Mouse (Mus musculus): Measurements from ENCODE around the gene Calcoco1.
A peak's percentile ranks its signal among the peaks of the same experiment; 100 is the strongest.
"Not testable (repeated sequence)": the region's sequence is repeated elsewhere in the genome, so short reads cannot be mapped to it uniquely, and the experiment has no call there.

Gene Calcoco1

DNA sequence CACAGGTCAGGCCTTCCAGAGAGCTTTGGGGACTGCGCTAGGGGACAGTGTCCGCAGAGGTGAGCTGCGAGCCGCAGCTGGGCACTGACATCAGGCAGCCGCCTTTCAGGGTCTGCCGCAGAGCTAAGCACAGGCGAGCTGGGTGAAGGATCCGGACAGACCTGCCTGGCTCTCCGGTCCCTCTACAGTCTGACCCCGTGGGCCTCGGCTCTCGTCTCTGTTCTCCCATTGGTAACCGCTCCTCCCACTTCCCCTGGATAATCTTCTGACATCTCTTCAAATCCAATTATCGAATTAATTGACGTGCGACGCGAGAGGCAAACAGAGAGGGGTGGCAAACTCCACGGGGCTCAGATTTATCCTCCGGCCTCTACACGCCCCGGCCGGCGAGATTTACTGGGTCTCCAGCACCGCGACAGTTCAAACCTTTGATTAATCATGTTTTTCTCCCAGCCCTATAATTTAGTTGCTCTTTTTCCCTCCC is 29.6 kb downstream of the Calcoco1 start:
- DNase-seq (ENCODE audit: inconsistent ontology term) = peak; percentile 42

DNA sequence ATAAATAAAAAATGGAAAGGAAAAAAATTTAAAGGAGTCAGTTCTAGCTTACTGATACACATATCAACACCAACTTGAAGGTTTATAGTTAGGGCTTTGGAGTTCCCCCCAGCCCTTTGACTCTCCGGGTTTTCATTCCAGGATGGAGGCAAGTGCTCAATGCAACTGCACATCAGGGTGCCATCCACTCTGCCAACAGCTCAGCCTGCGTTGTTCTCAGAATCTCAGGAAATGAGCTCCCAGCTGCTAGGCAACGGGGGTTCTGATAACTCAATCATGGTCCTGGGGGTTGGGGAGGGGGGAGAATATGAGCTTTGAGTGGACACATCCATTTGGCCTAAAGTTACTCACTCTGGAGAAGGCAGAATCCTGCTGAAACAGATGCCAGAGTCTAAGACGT is 36.2 kb downstream of the Calcoco1 start:
- DNase-seq (ENCODE audit: inconsistent ontology term) = peak; percentile 25

DNA sequence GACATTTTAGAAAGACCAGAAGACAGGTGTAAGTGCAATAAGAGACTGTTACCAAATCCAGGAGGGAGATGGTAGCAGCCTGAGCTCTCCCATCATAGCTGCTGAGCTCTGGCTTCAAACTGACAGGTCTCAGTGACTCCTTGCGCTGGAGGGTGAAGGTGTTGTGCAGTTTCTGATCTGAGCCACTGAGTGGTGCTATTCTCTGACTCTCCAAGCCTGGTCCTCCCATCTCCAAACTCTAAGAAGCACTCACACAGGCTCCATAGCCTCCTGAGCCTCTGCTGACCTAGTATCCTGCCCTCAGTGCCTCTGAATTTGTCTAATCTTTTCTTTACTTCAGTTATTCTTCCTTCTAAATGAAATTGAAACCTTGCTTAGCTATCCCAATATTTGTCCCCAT is 38.3 kb downstream of the Calcoco1 start:
- no peak for DNase-seq (ENCODE audit: inconsistent ontology term)

DNA sequence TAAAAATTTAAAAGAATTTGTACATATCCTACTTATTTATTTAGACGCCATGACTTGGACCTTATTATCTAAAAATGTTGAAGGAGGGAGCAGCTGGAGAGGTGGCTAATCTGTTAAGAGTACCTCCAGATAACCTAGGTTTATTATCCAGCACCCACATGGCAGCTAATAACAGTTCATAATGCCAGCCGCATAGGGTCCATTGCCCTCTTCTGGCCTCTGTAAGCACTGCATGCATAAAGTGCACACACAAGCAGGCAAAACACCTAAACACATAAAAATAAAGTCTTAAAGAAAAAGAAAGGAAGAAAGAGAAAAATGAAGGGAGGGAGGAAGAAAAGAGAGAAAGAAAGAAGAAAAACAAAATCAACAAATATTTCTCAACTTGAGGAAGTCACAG is 45.6 kb downstream of the Calcoco1 start:
- no peak for DNase-seq (ENCODE audit: inconsistent ontology term)

DNA sequence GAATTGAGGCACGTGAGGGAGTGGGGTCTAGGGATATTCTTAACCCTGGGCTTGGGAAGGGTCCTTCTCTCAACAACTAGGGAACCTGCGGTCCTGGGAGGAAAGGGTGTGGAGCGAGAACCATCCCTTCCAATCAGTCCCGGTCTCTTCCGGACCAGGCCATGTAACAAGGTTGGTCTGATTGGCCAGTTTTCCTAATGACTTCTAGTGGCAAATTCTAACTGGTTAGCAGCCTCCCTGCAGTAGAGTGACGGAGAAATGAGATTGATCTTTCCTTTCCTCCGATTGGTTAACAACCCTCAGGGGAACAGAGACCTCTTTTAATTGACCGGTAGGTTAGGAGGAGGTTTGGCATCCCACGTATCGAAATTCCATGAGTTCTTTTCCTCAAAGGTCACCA is 48.4 kb downstream of the Calcoco1 start:
- DNase-seq (ENCODE audit: inconsistent ontology term) = peak; percentile 92

DNA sequence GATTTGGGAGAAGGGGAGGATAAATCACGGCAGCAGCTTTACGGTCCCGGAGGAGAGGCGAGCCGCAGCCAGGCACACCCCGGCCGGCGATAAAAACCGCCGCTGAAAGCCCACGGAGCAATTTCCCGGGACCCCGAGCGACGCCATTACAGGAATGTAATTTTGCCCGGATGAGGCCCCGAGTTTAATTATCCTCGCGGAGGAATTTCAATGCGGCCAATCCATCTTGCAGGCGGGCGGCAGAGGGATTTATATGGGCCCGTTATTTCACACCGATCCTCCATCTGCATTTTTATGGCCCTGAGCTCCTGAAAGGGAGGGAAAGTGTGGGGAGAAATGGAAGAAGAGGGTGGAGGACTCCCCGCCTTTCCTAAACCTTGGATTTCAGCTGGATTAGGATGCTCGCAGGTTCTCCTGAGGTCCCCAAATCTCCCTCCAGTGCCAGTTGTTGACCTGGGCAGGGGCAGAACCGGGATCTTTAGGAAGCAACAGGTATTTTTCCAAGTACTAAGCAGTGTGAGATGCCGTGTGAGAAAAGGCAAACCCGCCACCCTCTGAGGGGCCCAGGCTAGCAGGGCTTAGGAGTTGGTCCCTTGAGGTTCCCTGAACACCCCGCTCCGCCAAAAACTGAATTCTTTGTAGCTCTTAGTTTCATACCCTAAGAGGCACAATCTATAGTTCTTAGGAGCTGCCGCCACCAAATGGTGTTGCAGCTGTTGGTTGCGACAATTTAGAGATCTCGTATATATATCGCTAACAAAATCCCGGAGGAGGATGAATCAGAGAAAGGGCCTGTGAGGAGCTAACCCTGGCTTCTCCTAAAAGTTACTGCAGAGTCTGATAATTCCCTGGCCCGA is 49.5 kb downstream of the Calcoco1 start, which contains the start of gene Atp5g2:
TSS of gene Atp5g2 (minus strand) at position 138 of the 857 bp plus-strand sequence.
- DNase-seq (ENCODE audit: inconsistent ontology term) = peak; percentile 51

DNA sequence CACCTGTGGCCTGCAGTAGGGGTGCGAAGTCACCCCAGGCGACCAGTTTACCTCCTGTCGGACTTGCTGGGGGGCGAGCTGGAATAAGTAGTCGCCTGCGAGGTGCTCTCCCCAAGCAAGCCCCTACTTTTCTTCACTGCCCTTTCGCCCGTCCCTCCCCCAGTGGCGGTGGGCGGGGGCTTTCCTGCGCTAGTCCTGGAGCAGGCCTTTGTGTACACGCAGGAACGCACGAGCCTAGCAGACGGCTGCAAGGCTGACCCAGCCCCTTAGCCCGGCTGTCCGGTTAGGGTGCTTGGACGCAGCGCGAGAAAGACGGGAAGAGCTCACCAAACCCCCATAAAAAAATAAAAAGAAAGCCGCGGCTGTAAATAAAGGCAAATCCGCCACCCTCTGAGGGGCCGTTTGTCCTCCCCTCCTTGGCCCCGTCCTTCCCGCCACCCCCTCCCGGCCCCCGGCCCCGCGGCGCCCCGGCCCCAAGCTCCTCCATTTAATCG is 50.2 kb downstream of the Calcoco1 start:
- peak; percentile 91 for DNase-seq (ENCODE audit: inconsistent ontology term)

DNA sequence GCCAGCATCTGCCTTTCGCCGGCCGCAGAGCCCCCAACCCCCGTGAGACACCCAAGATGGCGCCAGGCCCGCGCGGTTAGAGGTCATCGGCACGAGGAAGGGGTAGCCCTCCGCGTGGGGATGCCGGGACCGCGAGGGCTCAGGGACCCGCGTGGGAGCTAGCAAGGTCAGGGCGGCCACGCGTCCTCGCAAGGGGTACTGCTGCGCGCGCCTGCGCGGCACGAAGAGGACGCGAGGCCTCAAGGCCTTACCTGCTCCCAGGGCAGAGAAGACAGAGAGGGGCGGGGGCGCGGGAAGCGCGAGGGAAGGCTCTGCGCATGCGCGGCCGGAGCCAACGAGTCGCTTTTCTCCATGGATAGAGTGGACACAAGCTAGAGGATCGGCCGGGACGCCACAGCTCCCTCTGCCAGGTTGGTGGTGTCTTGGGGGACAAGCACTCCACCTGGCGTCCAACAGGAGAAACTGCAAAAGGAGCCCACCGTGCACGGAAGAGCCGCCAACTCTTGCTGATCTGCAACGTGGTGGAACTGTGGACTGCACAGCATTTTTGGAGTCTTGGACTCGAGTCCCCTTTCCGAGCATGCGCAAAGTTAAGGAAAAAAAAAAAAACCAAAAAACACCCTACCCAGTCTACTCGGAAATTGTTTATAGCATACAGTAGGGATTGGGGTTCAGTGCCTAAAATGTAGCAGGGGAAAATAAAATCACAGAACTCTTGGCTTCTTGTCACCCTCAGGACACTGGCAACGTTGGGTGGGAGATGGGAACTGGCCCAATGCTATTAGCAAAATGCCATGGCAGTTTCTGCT is 51.0 kb downstream of the Calcoco1 start:
- DNase-seq (ENCODE audit: inconsistent ontology term) = peak; percentile 99

DNA sequence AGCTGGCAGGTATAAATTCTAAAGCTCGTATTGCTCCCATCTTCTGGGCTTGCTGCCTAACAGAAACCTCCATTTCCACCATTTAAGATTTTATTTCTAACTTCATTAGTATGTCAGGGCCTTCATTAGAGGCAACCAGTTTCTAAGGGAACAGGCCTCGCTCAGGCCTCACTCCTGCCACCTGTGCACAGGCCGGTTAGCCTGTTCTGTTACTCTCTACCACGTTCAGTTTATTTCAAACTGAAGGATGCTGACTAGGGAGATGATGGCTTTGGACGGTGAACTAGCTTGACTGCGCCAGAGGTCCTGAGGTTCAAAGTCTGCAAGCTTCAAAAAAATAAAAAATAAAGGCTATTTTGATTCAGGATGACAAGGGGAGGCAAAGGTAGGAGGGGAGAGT is 51.7 kb downstream of the Calcoco1 start:
- no peak for DNase-seq (ENCODE audit: inconsistent ontology term)

DNA sequence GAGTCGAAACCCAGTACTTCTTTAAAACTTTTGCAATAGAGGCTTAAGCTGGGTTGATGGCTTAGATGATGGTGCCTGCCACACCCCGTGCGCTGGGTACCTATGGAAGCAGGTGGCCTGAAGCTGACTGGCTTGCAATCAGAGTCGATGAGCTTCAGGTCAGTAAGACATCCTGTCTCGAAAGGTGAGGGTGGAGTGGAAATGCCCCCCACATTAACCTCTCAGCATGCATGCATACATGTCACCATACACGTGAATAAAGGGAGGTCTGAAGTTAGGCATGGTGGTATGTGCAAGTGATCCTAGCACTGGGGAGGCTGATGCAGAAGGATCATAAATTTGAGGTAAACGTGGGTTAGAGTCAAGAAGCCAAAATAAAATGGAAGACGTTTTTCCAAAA is 52.4 kb downstream of the Calcoco1 start:
- DNase-seq (ENCODE audit: inconsistent ontology term) = no peak

DNA sequence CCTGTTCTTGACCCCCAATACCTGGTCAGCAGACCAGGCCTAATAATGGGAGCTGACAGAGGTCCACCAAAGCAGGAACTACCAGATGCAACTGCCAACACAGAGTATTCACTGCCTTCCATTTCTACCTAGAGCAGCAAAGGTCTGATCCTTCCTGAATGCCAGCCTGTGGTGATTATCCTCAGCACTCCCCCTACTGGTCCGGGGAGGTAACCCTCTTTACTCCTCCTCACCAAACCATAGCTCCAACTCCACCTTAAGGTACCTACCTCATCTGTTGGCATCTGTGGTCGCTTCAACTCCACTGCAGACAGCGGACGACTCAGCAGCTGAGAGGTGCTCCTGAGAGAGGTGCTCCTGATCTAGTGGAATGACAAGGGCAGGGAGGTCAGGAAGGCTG is 56.5 kb downstream of the Calcoco1 start:
- DNase-seq (ENCODE audit: inconsistent ontology term) = no peak

DNA sequence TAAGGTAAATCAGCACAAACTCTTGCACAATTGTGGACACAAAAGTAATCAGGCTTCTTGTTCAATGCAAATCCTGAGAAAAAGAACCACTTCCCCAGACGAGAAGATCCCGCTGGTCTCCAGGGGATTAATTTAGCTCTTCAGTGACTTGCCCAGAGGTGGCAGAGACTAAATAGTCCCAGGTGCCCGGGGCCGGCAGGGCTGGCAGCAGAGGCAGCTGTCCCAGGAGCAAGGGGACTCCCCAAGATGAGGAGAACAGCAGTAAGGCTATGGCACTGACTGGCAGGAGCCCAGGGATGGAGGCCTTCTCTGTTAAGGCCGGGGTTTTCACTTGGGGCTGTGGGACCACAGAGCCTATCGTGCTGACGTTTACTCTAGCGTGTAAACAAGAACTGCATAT is 58.2 kb downstream of the Calcoco1 start:
- DNase-seq (ENCODE audit: inconsistent ontology term) = no peak

DNA sequence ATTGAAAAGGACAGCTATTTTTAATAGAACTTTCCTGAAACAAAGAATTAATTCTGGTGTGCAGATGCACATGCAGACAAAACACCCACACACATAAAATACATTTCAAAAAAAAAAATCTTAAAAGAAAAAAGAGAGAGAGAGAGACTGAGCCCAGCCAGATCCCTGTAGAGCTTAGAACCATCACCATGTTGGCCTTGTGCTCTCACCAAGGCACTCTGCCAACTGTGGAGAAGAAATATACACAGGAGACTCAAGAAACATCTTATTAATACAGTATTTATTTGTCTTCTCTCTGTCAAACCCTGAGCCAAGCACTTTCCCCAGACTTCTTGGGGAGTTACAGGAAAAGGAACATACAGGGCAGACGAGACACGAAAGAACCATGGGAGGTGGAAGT is 59.4 kb downstream of the Calcoco1 start:
- not testable (repeated sequence) for DNase-seq (ENCODE audit: inconsistent ontology term)

DNA sequence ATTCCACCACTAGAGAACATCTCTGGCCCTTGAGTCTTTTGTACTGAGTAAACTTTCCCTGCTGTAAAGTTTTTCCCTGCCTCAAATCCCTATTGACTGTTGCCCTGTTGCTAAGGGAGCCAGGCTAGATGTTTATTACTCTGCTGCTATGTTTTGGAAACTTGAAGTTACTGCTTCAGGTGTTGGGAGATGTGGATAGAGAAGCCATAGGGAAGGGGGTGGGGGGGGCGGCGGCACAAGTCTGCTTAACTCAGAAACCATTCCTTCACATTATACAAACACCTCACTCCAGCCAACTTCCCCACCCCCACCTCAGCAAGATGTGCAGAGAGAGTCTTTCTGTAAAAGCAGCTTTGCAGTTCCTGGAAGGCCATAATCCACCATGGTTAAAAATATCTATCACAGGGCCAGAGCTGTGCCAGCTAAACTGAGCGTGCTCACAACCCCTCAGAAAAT is 64.0 kb downstream of the Calcoco1 start:
- no peak for DNase-seq (ENCODE audit: inconsistent ontology term)

Data from Muller cell, postnatal 12 days (primary cell).